In genomic region chr4:89162496-89162895, GRCm38 (mm10) we compare ENCODE assay signal across 25 mouse cellular contexts. TPM values are rescaled to one million over a fixed set of nuclear protein-coding genes. Genes with fewer than 3 reads are reported as not detected.
DNase-seq lines count a peak whose midpoint lies in the region; ATAC-seq and TF ChIP-seq lines count a peak whose summit lies in the region.
"Had no signal": no experiment of that assay in that cellular context is flagged by ENCODE, and none has a peak within 500 bp of the region (broad histone marks: within the 10 kb centered on the region; RNA-seq: fewer than 3 reads in every experiment).

No protein-coding gene starts in this region.

- H3K27me3 ChIP-seq in C2C12 (ENCODE audit: control insufficient read depth, insufficient read depth, insufficient read length) = no peaks in the 10 kb centered on the region
- no peaks in the 10 kb centered on the region for H3K27me3 ChIP-seq in midbrain, embryonic 16.5 days (ENCODE audit: control insufficient read depth, insufficient read depth, low read depth, low read length)
- H3K27me3 ChIP-seq: heart, embryonic 13.5 days; kidney, embryonic 15.5 days; limb, embryonic 12.5 days; liver, embryonic 12.5 days; midbrain, embryonic 13.5 days; neural tube, embryonic 12.5 days had no signal

- peak; percentile 34 to 51 for DNase-seq in cerebellum, postnatal 25 days
- DNase-seq in cerebellum, adult 11 months = no peak
- peak; percentile 83 for DNase-seq in NIH3T3 (ENCODE audit: low read depth)
- peak; percentile 43 to 77 for DNase-seq in adrenal gland, postnatal 36 days
- DNase-seq in thymus, postnatal 14 days = no peak
- DNase-seq: cerebellum, adult 8-10 months; gastrocnemius, postnatal 25 days; heart, adult 18-20 months; heart, postnatal 14 days; kidney, adult 11 months; kidney, postnatal 4 days; lung, adult 18-20 months; lung, postnatal 14 days; thymus, adult 18-20 months; thymus, postnatal 4 days had no signal

- H3K79me2 ChIP-seq in C2C12 (ENCODE audit: control insufficient read depth, insufficient read depth) = peaks cover 95% of the 10 kb centered on the region

- H3K4me1 ChIP-seq in midbrain, embryonic 16.5 days (ENCODE audit: control insufficient read depth, insufficient read depth, low read length) = no peaks in the 10 kb centered on the region
- H3K4me1 ChIP-seq: forebrain, embryonic 10.5 days; heart, embryonic 13.5 days; kidney, embryonic 15.5 days; limb, embryonic 12.5 days; liver, embryonic 12.5 days; midbrain, embryonic 13.5 days; neural tube, embryonic 12.5 days had no signal

- no peak overlapping the region for H3K4me3 ChIP-seq in C2C12 (ENCODE audit: insufficient read depth, poor library complexity, severe bottlenecking)
- no peak overlapping the region for H3K4me3 ChIP-seq in midbrain, embryonic 16.5 days (ENCODE audit: low read depth, low read length)
- H3K4me3 ChIP-seq: forebrain, embryonic 10.5 days; heart, embryonic 13.5 days; kidney, embryonic 15.5 days; limb, embryonic 12.5 days; liver, embryonic 12.5 days; midbrain, embryonic 13.5 days; neural tube, embryonic 12.5 days had no signal

- no peak overlapping the region for H3ac ChIP-seq in C2C12 (ENCODE audit: control insufficient read depth, insufficient read length, low read depth)

- H3K9ac ChIP-seq in midbrain, embryonic 16.5 days (ENCODE audit: low read depth, low read length) = no peak overlapping the region
- H3K9ac ChIP-seq: heart, embryonic 13.5 days; kidney, embryonic 15.5 days; limb, embryonic 12.5 days; liver, embryonic 12.5 days; midbrain, embryonic 13.5 days; neural tube, embryonic 12.5 days had no signal

- H3K79me3 ChIP-seq in C2C12 (ENCODE audit: low read depth) = peaks cover 65% of the 10 kb centered on the region

- no peak overlapping the region for H3K4me2 ChIP-seq in midbrain, embryonic 16.5 days (ENCODE audit: low read length)
- H3K4me2 ChIP-seq: heart, embryonic 13.5 days; kidney, embryonic 15.5 days; limb, embryonic 12.5 days; liver, embryonic 12.5 days; midbrain, embryonic 13.5 days; neural tube, embryonic 12.5 days had no signal

- no peaks in the 10 kb centered on the region for H3K9me3 ChIP-seq in midbrain, embryonic 16.5 days (replicated peaks; ENCODE audit: control insufficient read depth, low read length, poor library complexity, severe bottlenecking)
- H3K9me3 ChIP-seq: forebrain, embryonic 10.5 days; heart, embryonic 13.5 days; kidney, embryonic 15.5 days; limb, embryonic 12.5 days; liver, embryonic 12.5 days; midbrain, embryonic 13.5 days; neural tube, embryonic 12.5 days had no signal

- 86% methylated on average over 5 of the region's 5 CpGs for WGBS in midbrain, embryonic 16.5 days

- H3K27ac ChIP-seq in midbrain, embryonic 16.5 days (ENCODE audit: low read length) = no peak overlapping the region
- H3K27ac ChIP-seq: forebrain, embryonic 10.5 days; heart, embryonic 13.5 days; hindbrain, postnatal 0 days; kidney, embryonic 15.5 days; limb, embryonic 12.5 days; liver, embryonic 12.5 days; midbrain, embryonic 13.5 days; neural tube, embryonic 12.5 days had no signal

- peaks cover 94% of the 10 kb centered on the region for H3K36me3 ChIP-seq in C2C12 (ENCODE audit: control insufficient read depth, insufficient read depth)
- no peaks in the 10 kb centered on the region for H3K36me3 ChIP-seq in midbrain, embryonic 16.5 days (ENCODE audit: control insufficient read depth, insufficient read depth, low read length)

- no peak for TF ChIP-seq CTCF in C2C12 (IDR thresholded peaks at IDR 0.05; ENCODE audit: control insufficient read depth, insufficient read depth, insufficient read length)

- ATAC-seq in midbrain, embryonic 16.5 days = no peak
- ATAC-seq: hindbrain, postnatal 0 days; liver, embryonic 12.5 days; midbrain, embryonic 13.5 days had no signal

TF ChIP-seq in C2C12, 6 proteins besides CTCF, POLR2A, EP300 and RAD21:
- peak; percentile 49 for TF ChIP-seq MAX (IDR thresholded peaks at IDR 0.05)
- TF ChIP-seq FOSL1 (IDR thresholded peaks at IDR 0.05; ENCODE audit: insufficient read depth, low read length, poor library complexity, severe bottlenecking) = no peak
- no peak for TF ChIP-seq USF1 (IDR thresholded peaks at IDR 0.05; ENCODE audit: low read depth)

RNA-seq across cellular contexts. Expression of gene Mtap, which starts 25.6 kb away (rescaled TPM):
- 87.0 TPM for polyA plus RNA-seq in C2C12 (2012; fragmentation: generic; extraction: Trizol)
- 10 to 100 TPM; 34.4 to 46.9 TPM for total RNA-seq in adrenal gland, postnatal 36 days (2021)
- polyA plus RNA-seq in midbrain, embryonic 16.5 days (2015; fragmentation: Nextera tagmentation; extraction: Ambion mirVana) = 16.6 and 18.5 TPM in 2 replicates

Comparison
In these comparisons a context has a peak if more than half of its experiments do, and no peak if none do; other contexts are left out.
1. DNase-seq: peak in cerebellum, postnatal 25 days (2 of 2), NIH3T3 (single experiment) and adrenal gland, postnatal 36 days (2 of 2); none in cerebellum, adult 11 months (single experiment) and thymus, postnatal 14 days (single experiment).